Mouse (Mus musculus) adrenal gland (tissue): Measurements from ENCODE around the gene Il2ra.
"Not testable (repeated sequence)": the region's sequence is repeated elsewhere in the genome, so short reads cannot be mapped to it uniquely, and the experiment has no call there.

Source experiments
- intact Hi-C: fragments of 180-260 bp; cut with DNase I; formaldehyde crosslinking; loops from one replicate; pipeline ENCODE4 v1.15.1; 2025

The Il2ra gene

DNA sequence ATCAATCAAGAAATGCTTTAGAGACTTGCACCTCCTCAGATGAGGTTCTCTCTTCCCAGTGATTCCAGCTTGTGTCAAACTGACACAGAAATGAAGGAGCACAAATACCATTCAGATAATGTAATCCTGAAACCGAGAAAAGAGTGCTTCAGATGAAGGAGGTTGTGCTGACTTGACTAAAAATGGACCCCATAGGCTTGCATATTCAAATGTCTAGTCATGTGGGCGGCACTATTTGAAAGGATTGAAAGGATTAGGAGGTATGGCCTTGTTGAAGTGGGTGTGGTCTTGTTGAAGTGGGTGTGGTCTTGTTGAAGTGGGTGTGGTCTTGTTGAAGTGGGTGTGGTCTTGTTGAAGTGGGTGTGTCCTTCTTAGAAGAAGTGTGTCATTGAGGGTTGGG, 57.3 kb downstream of the Il2ra start:
- intact Hi-C loops, result no loop called here

DNA sequence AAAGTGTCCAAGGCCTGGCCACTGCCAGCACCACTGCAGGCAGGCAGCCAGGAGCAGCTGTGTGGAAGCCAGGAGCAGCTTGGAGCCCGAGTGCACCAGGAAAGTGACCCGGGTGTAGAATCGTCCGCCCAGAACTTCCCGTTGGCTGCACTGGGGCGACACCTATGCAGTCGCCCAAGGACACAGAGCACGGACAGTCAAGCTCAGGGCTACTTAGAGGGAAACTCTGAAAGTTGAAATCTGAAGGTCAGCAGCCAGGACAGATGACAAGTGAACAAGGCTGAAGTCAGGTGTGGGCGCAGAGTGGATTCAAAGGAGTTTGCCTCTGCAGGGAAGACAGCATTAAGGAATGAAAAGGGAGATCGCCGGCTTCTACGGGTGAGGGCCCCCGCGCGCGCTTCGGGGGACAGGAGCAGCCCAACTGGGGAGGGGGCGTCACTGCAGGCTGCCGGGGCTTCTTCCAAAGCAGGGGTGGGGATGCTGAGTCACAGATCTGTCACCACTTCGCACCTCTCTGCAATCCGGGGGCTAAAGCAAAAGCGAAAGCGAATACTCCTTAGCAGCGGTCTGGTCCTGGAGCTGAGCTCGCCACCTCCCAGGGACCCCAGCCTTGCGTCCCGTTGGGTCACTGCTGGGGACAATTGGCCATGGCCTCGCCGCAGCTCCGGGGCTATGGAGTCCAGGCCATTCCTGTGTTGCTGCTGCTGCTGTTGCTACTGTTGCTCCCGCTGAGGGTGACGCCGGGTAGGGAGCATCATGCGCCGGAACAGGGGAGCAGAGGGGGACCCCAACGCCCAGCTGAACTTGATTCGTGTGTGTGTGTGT, 62.8 kb downstream of the Il2ra start, which contains the start of gene Il15ra:
Il15ra (plus strand) TSS at position 90 of the 825 bp plus-strand sequence.
- intact Hi-C loops, result no loop called here

DNA sequence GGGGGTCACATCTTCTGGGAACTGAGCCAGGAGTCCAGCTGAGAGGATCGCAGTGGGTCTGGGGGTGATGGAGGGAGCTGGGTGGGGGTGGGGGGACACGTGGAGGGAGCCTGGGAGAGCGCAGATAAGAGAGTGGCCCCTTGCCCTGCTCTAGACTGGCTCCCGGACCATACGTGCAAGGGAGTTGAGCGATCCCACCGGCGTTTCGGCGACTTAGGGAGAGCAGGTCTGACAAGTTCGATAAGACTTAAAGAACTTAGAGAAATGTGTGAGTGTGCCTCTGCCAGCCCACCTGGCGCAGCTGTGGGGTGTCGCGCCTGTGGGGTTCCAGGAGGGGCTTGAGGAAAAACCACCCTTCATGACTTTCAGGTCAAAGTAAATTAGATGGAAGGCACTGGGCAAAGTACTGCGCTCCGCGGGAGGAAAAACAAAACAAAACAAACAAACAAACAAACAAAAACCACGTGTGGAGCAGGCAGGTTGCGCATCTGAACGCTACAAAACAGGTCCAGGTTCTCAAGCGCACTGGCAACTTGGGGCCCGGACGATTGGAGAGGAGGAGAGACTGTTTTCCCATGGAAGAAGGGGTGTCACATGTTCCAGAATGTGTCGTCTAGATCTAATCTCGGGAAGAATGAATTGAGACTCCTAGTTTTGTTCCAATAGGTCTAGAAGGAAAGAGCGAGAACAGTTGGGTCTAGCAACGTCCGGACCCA, 63.6 kb downstream of the Il2ra start:
- intact Hi-C loops, result no loop called here

DNA sequence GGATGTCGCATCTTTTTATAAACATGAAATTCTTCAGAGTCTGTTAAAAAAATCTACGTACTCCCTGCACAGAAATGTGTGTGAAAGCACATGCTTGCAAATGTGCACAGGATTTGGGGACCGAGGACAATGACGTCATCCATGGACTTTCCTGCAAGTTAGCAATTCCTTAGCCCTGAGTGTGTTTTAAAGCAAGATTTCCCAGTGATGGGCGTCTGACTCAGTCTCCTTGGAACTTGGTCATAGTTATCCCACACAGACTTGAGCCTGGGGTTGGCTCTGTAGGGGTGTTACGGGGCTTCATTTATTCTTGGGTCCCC, 64.1 kb downstream of the Il2ra start:
- intact Hi-C loops, result no loop called here

DNA sequence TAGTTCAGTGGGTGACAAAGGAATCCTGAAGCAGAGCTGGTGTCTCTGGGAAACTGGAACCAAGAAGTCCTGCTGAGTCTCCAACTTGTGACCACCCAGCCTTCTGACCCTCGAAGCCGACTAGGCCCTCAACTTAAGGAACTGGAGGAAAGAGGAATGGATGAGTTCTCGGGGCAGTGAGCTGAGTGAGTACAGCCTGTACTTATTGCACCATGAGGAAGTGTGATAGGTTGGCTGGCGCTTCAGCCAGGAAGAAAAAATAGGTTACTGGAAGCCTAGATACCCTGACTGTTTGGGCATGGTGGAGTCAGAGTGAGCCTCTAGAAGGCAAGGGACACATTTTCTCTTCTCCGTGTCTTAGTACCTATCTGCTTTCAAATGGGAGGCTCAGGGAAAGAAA, 65.9 kb downstream of the Il2ra start:
- intact Hi-C loops, result no loop called here

DNA sequence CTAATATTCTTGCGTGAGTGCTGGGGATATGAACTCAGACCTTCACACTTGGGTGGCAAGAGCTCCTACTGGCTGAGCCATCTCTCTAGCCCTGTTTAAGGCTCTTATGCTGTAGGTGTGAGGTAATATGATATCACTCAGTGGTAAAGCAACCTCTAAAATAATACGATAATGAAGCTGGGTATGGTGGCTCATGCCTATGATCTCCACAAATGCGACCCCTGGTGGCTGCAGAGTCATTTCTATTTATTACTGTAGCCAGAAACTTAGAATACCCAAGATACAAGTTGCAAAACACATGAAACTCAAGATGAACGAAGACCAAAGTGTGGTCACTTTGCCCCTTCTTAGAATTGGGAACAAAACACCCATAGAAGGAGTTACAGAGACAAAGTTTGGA, 67.5 kb downstream of the Il2ra start:
- intact Hi-C loops, result not testable (repeated sequence)

DNA sequence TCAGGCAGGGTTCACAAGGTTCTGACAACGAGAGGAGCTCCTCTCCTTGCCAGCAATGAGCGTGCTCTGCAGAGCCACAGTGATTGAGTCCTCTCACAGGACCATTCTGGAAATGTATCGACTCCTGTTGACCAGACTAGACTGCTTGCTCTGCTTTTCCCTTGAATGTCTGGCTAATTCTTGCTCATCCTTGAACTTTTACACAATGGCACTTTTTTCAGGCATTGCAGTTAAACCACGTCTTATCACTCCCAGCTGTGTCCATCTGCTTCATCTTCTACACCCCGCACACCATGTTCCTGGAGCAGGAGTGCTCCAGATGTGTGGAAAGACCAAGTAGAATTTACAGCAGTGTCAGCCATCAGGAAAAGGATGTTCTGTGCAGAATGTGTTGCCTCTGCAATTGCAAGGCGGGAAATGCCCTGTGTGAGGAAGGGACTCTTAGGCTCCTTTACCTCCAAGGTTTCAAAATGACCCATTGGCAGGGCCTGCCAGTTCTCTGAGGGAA, 69.9 kb downstream of the Il2ra start:
- intact Hi-C loops, result no loop called here

DNA sequence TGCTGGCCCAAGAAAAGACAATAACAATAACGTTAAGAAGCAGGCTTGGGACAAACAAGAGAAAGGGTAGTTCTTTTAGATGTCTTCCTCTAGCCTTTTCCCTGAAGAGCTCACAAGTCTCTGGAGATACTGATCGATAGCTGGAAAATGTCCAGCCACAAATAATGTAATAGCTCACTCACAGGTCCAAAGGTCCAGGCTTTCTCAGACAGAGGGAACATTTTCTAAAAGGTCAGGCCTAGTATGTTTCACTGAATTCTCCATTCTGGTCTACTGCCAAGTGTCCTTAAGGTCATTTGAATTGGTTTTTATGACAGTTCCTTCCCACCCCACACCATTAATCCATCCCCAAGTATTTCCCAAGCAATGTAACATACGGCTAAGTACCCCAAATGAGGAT, 70.4 kb downstream of the Il2ra start:
- intact Hi-C loops, result no loop called here

DNA sequence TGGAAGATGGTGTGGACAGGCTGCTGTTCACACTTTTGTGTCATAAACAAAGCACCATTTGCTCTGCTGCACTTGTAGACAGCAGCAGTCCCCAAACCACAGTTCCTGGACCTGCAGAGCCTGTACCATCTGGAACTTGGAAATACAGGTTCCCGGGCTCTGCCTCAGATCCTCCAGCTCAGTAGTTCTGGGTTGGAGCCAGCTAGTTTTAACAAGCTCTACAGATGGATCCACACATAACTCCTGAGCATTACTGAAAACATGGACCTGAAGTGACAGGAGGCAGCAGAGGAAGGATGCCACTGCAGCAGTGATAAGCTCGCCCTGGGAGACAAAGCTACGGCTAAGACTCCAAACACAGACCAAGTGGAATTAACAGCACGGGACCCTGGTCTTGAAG, 71.9 kb downstream of the Il2ra start:
- intact Hi-C loops, result no loop called here

DNA sequence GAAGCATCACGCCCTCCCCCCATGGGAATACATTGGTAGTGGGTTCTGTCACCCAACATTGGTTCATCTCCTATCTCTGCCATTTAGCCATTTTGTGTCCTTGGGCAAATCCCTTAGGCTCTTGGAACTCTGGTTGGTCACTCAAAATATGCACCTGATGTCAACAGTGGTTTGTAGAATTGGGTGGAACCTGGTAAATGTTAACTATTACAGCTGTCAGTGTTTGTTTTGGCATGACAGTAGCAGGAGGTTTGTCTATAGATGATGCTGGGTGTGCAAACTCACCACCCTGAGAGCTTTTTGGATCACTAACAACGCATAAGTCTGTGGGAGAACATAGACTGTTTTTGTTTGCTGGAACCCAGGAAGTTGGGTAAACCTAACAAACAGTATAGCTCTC, 76.0 kb downstream of the Il2ra start:
- intact Hi-C loops, result no loop called here

DNA sequence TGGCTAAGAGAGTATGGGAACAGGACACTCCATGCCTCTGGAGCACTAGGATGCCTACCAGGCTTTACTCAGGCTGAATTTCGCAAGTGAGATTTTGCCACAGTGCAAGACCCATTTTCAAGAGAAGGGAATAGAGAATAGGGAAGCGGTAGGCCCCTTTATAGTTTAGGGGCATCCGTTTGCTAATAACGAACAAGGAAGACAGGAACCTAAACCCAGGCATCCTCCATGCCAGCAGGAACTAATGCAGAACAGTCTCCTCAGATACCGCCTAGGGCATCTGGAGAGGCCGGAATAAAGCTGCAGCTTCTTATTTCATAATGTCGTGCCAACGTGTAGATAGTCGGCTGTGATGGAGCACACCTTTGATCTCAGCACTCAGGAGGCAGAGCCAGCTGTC, 80.0 kb downstream of the Il2ra start:
- intact Hi-C loops, result no loop called here

DNA sequence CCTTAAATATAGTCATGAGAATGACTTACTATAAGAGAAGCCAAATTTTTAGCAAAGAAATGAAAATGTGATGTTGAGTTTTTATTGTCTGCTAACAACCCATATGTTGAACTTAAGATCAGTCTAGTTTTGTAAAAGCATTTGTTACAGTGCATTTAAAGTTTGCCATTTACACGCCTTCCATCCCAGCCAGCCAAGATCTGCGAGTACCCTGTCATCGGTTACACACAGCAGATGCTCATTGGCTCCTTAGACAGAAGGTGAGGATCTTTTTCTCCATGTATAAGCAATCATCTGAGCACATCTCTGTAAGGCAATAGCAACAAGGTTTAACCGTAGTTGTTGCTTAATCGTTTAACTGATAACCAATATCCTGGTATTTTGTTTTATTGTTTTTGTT, 85.0 kb downstream of the Il2ra start:
- intact Hi-C loops, result no loop called here

DNA sequence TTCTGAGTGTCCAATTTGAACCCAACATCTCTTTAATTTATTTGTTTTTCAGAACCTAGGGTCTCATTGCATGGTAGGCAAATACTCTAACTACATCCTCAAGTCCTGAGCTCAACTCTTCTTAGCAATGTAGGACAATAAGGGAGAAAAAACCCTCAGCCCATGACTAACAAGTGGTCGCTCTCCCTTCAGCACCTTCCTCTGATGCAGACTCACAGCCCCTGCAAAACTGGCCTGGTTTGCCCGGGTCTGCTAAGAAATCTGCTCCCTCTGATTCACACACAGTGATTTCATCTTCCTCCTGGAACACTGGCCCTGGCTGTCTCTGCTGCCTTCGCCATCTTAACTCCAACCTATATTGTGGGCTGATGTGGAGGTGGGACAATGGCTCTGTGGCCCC, 86.5 kb downstream of the Il2ra start:
- intact Hi-C loops, result no loop called here

DNA sequence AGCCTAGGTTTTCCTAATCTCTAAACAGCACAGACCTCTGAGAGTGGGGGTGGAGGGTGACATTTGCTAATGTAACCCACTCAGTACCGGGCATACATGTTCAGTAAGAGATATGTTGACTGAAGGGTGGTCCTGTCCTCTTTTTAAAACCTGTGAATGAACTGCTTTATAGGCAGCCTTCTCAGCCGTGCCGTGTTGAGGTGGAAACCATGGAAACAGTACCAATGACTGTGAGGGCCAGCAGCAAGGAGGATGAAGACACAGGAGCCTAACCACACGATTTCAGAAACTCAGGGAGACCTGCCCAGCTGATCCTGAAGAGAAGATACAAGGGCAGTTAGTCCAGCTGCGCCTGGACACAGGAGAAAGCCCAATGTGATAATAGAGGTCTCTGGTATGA, 90.4 kb downstream of the Il2ra start:
- intact Hi-C loops, result no loop called here

DNA sequence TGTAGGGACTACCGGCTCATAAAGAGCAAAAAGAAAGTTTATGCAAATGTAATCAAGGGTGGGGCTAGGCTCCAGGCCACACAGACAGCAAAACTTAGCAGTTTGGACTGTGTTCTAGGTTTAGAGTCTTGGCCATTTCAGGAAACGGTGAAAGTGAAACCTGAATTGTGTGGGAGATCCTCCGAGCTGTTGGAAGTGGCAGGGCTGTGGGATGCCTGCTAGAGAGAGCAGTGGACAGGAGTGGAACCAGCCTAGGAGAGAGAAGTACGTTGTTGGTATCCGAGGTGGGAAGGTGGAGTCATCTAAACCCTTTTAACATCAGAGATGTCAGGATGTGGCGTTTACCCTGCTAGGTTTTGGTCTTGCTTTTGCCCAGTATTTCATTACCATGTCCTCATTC, 93.2 kb downstream of the Il2ra start:
- intact Hi-C loops, result no loop called here

DNA sequence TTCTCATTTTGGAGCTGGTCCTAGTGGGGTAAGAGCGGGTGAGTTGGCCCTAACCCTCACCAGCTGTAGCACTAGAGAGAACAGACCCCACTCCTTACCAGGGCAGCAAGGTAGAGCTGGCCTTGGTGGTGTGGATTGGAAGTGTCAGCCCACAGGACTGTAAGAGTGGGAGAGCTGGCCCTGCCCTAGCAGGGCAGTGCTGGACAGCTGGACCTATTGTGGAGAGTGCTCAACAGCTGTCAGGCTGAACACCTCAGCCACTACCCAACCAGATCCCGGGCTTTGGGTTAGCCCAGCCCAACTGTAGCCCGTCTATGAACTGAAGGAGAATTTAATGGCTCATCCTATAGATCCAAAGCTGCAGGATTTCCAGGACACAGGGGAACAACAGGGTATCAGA, 96.2 kb downstream of the Il2ra start:
- intact Hi-C loops, result no loop called here

DNA sequence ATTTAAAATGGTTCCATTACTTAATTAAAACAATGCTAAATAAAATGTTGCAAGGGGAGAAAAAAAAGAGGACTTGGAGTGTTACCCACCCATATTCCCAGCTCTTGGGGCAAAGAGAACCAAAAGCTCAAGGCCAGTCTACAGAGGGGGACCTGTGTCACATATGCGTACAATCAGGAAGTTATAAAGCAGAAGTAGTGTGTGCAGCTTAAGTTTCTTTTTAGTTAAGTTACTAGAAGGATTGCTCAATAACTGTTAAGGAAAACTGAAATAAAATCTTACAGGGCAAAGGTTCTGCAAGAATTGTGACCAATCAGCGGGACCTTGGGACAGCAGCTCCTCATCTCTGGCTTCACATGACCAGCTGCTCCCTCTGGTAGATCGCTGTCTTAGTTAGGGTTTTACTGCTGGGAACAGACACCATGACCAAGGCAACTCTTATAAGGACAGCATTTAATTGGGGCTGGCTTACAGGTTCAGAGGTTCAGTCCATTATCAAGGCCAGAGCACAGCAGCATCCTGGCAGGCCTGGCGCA, 97.0 kb downstream of the Il2ra start:
- intact Hi-C loops, result no loop called here
